Mouse (Mus musculus): ENCODE measurements around the gene Ercc6. TPM values are rescaled to one million over a fixed set of nuclear protein-coding genes. Genes with fewer than 3 reads are reported as not detected.

The Ercc6 gene
- polyA plus RNA-seq, 1 experiment from 2014 or later = 31.8 TPM

GRCm38 (mm10) chr14:32627271-32627670 lies 114.0 kb downstream of the Ercc6 start:
- Histone ChIP-seq H3K36me3 (no peaks in the 10 kb centered on the region), H3K4me3 (no peak overlapping the region), H3K27me3 (no peaks in the 10 kb centered on the region), H3K9me3 (no peaks in the 10 kb centered on the region), H3K4me2 (replicated peaks) (no peak overlapping the region), H3K9ac (no peak overlapping the region), H3K4me1 (no peaks in the 10 kb centered on the region), H3K27ac (no peak overlapping the region)
- no peak for ATAC-seq (ENCODE audit: insufficient number of reproducible peaks, insufficient read depth, low FRiP score, low TSS enrichment)
- 54% methylated on average over 2 of the region's 2 CpGs for WGBS

- peak overlapping the region; percentile 8; the same call in 1 of the 2 replicates for H3K4me2 ChIP-seq (replicated peaks)
- H3K27me3 ChIP-seq = no peaks in the 10 kb centered on the region
- no peak overlapping the region for H3K27ac ChIP-seq
- H3K36me3 ChIP-seq = no peaks in the 10 kb centered on the region
- H3K9ac ChIP-seq = no peak overlapping the region
- WGBS = 36% methylated on average over 10 of the region's 10 CpGs
- no peaks in the 10 kb centered on the region for H3K9me3 ChIP-seq
- H3K4me3 ChIP-seq = no peak overlapping the region
- H3K4me1 ChIP-seq = no peaks in the 10 kb centered on the region
- no peak for ATAC-seq (ENCODE audit: insufficient number of reproducible peaks, insufficient read depth, low FRiP score, low TSS enrichment)
Observed at GRCm38 (mm10) chr14:32628584-32628983, 115.3 kb downstream of the Ercc6 start.

Other genes starting within 250 kb of the Ercc6 start
- gene Ogdhl, start 191.5 kb upstream of the Ercc6 start, polyA plus RNA-seq (2016; fragmentation: Nextera tagmentation; extraction: Ambion mirVana) = 23.1 and 24.8 TPM in 2 replicates
- gene 1700024G13Rik, start 125.1 kb upstream of the Ercc6 start, polyA plus RNA-seq (2016; fragmentation: Nextera tagmentation; extraction: Ambion mirVana) = not detected in 2 replicates
- gene Slc18a3, start 48.7 kb upstream of the Ercc6 start, polyA plus RNA-seq (2016; fragmentation: Nextera tagmentation; extraction: Ambion mirVana) = 0.09 and 0.46 TPM in 2 replicates
- not detected in 2 replicates for gene Chat, start 47.5 kb upstream of the Ercc6 start, polyA plus RNA-seq (2016; fragmentation: Nextera tagmentation; extraction: Ambion mirVana)
- 9.7 and 12.4 TPM in 2 replicates for gene Prrxl1, start 85.9 kb downstream of the Ercc6 start, polyA plus RNA-seq (2016; fragmentation: Nextera tagmentation; extraction: Ambion mirVana)
- 0.37 and 0.47 TPM in 2 replicates for gene 3425401B19Rik, start 171.8 kb downstream of the Ercc6 start, polyA plus RNA-seq (2016; fragmentation: Nextera tagmentation; extraction: Ambion mirVana)